Mouse (Mus musculus) erythroblast, adult 5-6 weeks (primary cell): ENCODE data around the gene Fv1. TPM values are rescaled to one million over a fixed set of nuclear protein-coding genes. Genes with fewer than 3 reads are reported as not detected.

ENCODE experiments used
- total RNA-seq, 2 experiments: library from RNA; stranded (forward) in 1 of 2; stranded (reverse) in 1 of 2; fragments of 150-400 nt in 1 of 2; fragments of 200-764, 138-1000 nt in 1 of 2; gene quantifications; 2 replicates each; pipeline versions ENCODE4 v1.2.3 to v1.2.4; 2015 to 2017; ENCODE audit warnings: low replicate concordance in 2 of 2

Fv1 gene
- total RNA-seq, 2 experiments from 2014 or later, result 1.7 TPM; not detected in 1

Other genes starting within 250 kb of the Fv1 start
- gene Zfp979, start 226.5 kb upstream of the Fv1 start, total RNA-seq (2015; ENCODE audit: low replicate concordance), result 0.96 TPM in 1 of 2 replicates, not detected in the other
- gene Zfp979, start 226.5 kb upstream of the Fv1 start, total RNA-seq (2017; ENCODE audit: low replicate concordance), result 0.85 and 0.98 TPM in 2 replicates
- not detected in 2 replicates for gene Zfp534, start 166.4 kb upstream of the Fv1 start, total RNA-seq (2015; ENCODE audit: low replicate concordance)
- gene Zfp534, start 166.4 kb upstream of the Fv1 start, total RNA-seq (2017; ENCODE audit: low replicate concordance), result not detected in 2 replicates
- 23.8 and 32.3 TPM in 2 replicates for gene Zfp984, start 59.2 kb upstream of the Fv1 start, total RNA-seq (2015; ENCODE audit: low replicate concordance)
- 9.9 and 11.8 TPM in 2 replicates for gene Zfp984, start 59.2 kb upstream of the Fv1 start, total RNA-seq (2017; ENCODE audit: low replicate concordance)
- 0.96 and 3.3 TPM in 2 replicates for gene Zfp933, start 20.6 kb upstream of the Fv1 start, total RNA-seq (2015; ENCODE audit: low replicate concordance)
- gene Zfp933, start 20.6 kb upstream of the Fv1 start, total RNA-seq (2017; ENCODE audit: low replicate concordance), result 2.1 and 2.6 TPM in 2 replicates
- gene Miip, start 163 bp upstream of the Fv1 start, total RNA-seq (2015; ENCODE audit: low replicate concordance), result 7.3 and 16.3 TPM in 2 replicates
- gene Miip, start 163 bp upstream of the Fv1 start, total RNA-seq (2017; ENCODE audit: low replicate concordance), result 12.3 and 26.6 TPM in 2 replicates
- 5.2 and 5.6 TPM in 2 replicates for gene Mfn2, start 35.7 kb downstream of the Fv1 start, total RNA-seq (2015; ENCODE audit: low replicate concordance)
- 6.1 and 6.6 TPM in 2 replicates for gene Mfn2, start 35.7 kb downstream of the Fv1 start, total RNA-seq (2017; ENCODE audit: low replicate concordance)
- gene Plod1, start 67.8 kb downstream of the Fv1 start, total RNA-seq (2015; ENCODE audit: low replicate concordance), result 1.5 and 2.1 TPM in 2 replicates
- gene Plod1, start 67.8 kb downstream of the Fv1 start, total RNA-seq (2017; ENCODE audit: low replicate concordance), result 2.4 and 2.6 TPM in 2 replicates
- 12.1 and 14.4 TPM in 2 replicates for gene 2510039O18Rik, start 71.9 kb downstream of the Fv1 start, total RNA-seq (2015; ENCODE audit: low replicate concordance)
- gene 2510039O18Rik, start 71.9 kb downstream of the Fv1 start, total RNA-seq (2017; ENCODE audit: low replicate concordance), result 9.6 and 11.1 TPM in 2 replicates
- gene Nppb, start 116.8 kb downstream of the Fv1 start, total RNA-seq (2015; ENCODE audit: low replicate concordance), result not detected in 2 replicates
- gene Nppb, start 116.8 kb downstream of the Fv1 start, total RNA-seq (2017; ENCODE audit: low replicate concordance), result not detected in 2 replicates
- gene Nppa, start 131.7 kb downstream of the Fv1 start, total RNA-seq (2015; ENCODE audit: low replicate concordance), result not detected in 2 replicates
- gene Nppa, start 131.7 kb downstream of the Fv1 start, total RNA-seq (2017; ENCODE audit: low replicate concordance), result not detected in 2 replicates
- gene Clcn6, start 169.8 kb downstream of the Fv1 start, total RNA-seq (2015; ENCODE audit: low replicate concordance), result 0.63 and 2.1 TPM in 2 replicates
- 2.0 and 3.1 TPM in 2 replicates for gene Clcn6, start 169.8 kb downstream of the Fv1 start, total RNA-seq (2017; ENCODE audit: low replicate concordance)
- gene Mthfr, start 170.1 kb downstream of the Fv1 start, total RNA-seq (2015; ENCODE audit: low replicate concordance), result 1.0 and 5.4 TPM in 2 replicates
- gene Mthfr, start 170.1 kb downstream of the Fv1 start, total RNA-seq (2017; ENCODE audit: low replicate concordance), result 4.9 and 7.7 TPM in 2 replicates
- 4.6 and 7.3 TPM in 2 replicates for gene Agtrap, start 219.1 kb downstream of the Fv1 start, total RNA-seq (2015; ENCODE audit: low replicate concordance)
- 7.4 and 9.2 TPM in 2 replicates for gene Agtrap, start 219.1 kb downstream of the Fv1 start, total RNA-seq (2017; ENCODE audit: low replicate concordance)